Mouse (Mus musculus) liver, embryonic 15.5 days (tissue): Measurements from ENCODE around the gene Sox18. TPM values are rescaled to one million over a fixed set of nuclear protein-coding genes. Genes with fewer than 3 reads are reported as not detected.

Source experiments
- ATAC-seq: fragments of 200-750 bp; cut with Nextera tagmentation; 2 replicates; pipeline ENCODE4 v1.8.0; 2017; ENCODE audit warnings: moderate number of reproducible peaks, mild to moderate bottlenecking, moderate library complexity; ENCODE audit not compliant: insufficient read depth
- H3K27ac ChIP-seq: fragments of 300-500 bp; sonication (generic); replicated peaks from 2 replicates; pipeline ENCODE4 v1.5.1; 2015; ENCODE audit warnings: mild to moderate bottlenecking, inconsistent platforms
- H3K27me3 ChIP-seq: fragments of 300-500 bp; sonication (generic); 2 replicates; pipeline ENCODE4 v1.6.1; 2015; ENCODE audit warnings: mild to moderate bottlenecking, inconsistent platforms
- H3K36me3 ChIP-seq: fragments of 300-500 bp; sonication (generic); replicated peaks from 2 replicates; pipeline ENCODE4 v1.6.1; 2015; ENCODE audit warnings: moderate library complexity, mild to moderate bottlenecking, inconsistent platforms
- H3K4me1 ChIP-seq: fragments of 300-500 bp; sonication (generic); replicated peaks from 2 replicates; pipeline ENCODE4 v1.6.1; 2015; ENCODE audit warnings: inconsistent platforms
- H3K4me2 ChIP-seq: fragments of 300-500 bp; sonication (generic); 2 replicates; pipeline ENCODE4 v1.6.1; 2015; ENCODE audit warnings: moderate library complexity, mild to moderate bottlenecking, inconsistent platforms
- H3K4me3 ChIP-seq: fragments of 300-500 bp; sonication (generic); replicated peaks from 2 replicates; pipeline ENCODE4 v1.5.1; 2015; ENCODE audit warnings: mild to moderate bottlenecking, inconsistent platforms
- H3K9ac ChIP-seq: fragments of 300-500 bp; sonication (generic); 2 replicates; pipeline ENCODE4 v1.6.1; 2015; ENCODE audit warnings: moderate library complexity, mild to moderate bottlenecking, inconsistent platforms
- H3K9me3 ChIP-seq: fragments of 300-500 bp; sonication (generic); replicated peaks from 2 replicates; pipeline ENCODE4 v1.6.1; 2016; ENCODE audit warnings: inconsistent platforms
- WGBS: fragments of 180-500 bp; shearing (Covaris S2); methylation state at CpG from one replicate; pipeline ENCODE4 v1.1.7; 2015; ENCODE audit warnings: mixed read lengths; ENCODE audit not compliant: insufficient replicate concordance; 5-methylcytosine and 5-hydroxymethylcytosine counted together
- polyA plus RNA-seq: library from polyadenylated mRNA; unstranded; fragments of >200 nt; fragmentation: Nextera tagmentation; extraction: Ambion mirVana; gene quantifications from 2 replicates; pipeline ENCODE4 v1.2.1, GENCODE M21; 2015

Gene Sox18
- polyA plus RNA-seq, 1 experiment from 2014 or later, result 6.7 TPM

DNA sequence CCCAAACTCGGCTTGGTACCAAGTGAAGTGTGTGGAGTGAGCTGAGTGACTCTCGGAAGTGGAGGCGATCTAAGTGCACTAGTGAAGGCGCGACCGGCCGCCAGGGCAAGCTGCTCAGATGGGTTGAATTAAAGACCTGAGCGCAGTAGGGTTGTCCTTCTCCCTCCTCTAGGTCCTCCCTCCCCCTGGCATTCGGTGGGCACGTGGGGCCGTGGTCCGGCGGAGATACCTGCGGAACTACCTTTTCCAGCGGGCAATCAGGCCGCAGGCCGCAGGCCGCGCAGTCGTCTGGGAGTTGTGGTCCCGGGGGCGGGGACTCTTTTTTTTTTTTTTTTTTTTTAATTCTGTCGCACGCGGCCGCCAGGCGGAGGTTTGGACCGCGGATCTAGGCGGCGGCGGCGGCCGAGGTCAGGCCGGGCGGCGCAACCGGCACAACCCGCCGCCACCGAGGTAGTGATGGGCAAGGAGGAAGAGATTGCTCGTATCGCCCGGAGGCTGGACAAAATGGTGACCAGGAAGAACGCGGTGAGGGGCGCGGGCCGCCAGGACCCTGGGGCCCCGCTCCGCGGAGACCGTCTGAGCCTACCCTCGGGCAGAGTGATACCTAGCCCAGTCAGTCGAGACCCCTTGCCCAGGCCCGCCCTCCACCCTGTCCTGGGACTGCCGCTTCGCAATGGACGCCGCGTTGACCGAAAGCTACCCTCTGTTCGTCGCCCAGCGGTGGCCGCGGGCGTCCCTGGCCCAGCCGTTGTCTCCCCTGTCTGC is 8.7 kb upstream of the Sox18 start, which contains the start of gene Tcea2:
Tcea2 (plus strand) TSS at position 360 of the 765 bp plus-strand sequence.
- peak within 1 kb of the TSS; percentile 60 for H3K4me3 ChIP-seq
- peak within 1 kb of the TSS; percentile 81 for H3K4me2 ChIP-seq
- H3K9ac ChIP-seq, result peak within 1 kb of the TSS; percentile 54
- ATAC-seq, result peak; percentile 22; the same call in 1 of the 2 replicates
- under 1% methylated on average over 62 of the region's 69 CpGs for WGBS
- no peaks in the 10 kb centered on the region; the same call in 1 of the 2 replicates for H3K36me3 ChIP-seq
- H3K4me1 ChIP-seq, result peaks cover 32% of the 10 kb centered on the region
- no peak within 1 kb of the TSS for H3K27ac ChIP-seq
- H3K9me3 ChIP-seq, result no peaks in the 10 kb centered on the region
- H3K27me3 ChIP-seq, result peaks cover 21% of the 10 kb centered on the region

DNA sequence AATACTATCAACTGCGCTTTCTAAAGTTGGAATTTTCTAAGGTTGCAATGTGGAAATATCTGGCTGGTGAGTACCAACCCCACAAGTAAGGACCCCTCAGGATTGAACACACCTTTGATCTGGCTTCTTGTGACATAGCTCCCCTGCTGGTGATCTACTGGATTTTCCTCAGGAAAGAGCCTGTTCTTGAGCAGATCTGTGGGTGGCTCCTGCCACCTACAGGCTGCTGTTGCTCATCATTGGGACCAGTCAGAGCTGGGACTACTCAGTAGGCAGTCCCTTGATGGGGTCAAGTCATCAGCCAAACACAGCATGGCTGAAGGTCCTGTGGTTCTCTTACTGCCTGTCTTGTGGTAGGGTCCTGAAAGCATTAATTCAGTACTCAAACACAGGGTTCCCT is 7.3 kb upstream of the Sox18 start:
- Histone ChIP-seq H3K27ac (no peak overlapping the region), H3K4me2 (no peak overlapping the region; the same call in 1 of the 2 replicates), H3K27me3 (peaks cover 34% of the 10 kb centered on the region), H3K4me1 (peaks cover 33% of the 10 kb centered on the region), H3K9me3 (no peaks in the 10 kb centered on the region), H3K9ac (no peak overlapping the region), H3K36me3 (no peaks in the 10 kb centered on the region), H3K4me3 (no peak overlapping the region)
- 59% methylated on average over 1 of the region's 1 CpGs for WGBS
- peak; percentile 53 for ATAC-seq

DNA sequence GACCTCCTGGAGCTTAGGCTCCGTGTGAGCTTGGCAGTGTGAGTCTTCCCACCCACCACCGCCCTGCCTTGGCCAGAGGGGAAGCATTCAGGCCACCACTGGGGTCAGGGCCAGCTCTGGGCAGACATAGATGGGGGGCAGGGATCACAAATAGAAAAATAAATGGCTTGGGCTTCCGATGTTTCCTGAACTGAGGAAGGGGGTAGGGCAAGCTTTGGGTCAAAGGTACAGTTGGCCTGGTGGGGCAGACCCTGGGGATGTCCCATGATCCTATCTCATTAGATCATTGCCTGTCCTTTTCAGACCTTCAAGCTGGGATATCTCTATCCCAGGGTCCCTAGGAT is 6.3 kb upstream of the Sox18 start:
- ATAC-seq, result no peak
- WGBS, result 31% methylated on average over 3 of the region's 3 CpGs
- H3K9ac ChIP-seq, result no peak overlapping the region
- no peaks in the 10 kb centered on the region for H3K9me3 ChIP-seq
- H3K27ac ChIP-seq, result no peak overlapping the region
- H3K27me3 ChIP-seq, result peaks cover 45% of the 10 kb centered on the region
- H3K4me2 ChIP-seq, result no peak overlapping the region
- no peak overlapping the region for H3K4me3 ChIP-seq
- peaks cover 33% of the 10 kb centered on the region for H3K4me1 ChIP-seq
- no peaks in the 10 kb centered on the region for H3K36me3 ChIP-seq

DNA sequence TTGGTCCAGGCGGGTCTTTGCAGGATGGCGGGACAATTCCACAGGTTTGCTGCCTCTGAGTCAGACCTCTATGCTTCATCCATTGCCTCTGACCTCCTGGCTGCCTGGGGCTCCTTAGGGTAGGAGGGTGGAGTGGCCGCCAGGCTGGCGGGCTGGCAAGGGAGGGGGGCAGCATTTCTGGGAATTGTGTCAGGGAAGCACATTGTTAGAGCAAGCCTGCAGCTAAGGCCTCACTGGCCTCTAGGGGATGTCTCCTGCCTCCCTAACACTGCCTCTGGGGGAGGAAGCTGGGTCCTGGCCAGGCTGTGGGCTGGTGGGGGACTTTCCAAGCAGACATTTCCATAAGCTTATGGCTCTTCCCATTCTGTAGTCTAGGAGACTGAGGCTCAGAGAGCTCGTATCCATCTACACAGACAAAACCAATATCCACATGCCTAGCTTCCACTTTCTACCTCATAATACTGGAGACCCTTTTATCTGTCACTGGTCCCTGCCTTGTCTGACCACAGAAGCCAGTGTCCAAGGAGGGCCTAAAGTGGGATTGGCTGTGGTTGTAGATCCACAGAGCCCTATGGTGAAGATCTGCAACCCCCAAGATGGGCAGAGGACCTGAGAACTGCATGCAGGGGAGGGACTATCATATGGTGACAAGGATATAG is 5.8 kb upstream of the Sox18 start:
- Histone ChIP-seq H3K9ac (no peak overlapping the region), H3K27ac (no peak overlapping the region), H3K27me3 (peaks cover 50% of the 10 kb centered on the region), H3K9me3 (no peaks in the 10 kb centered on the region), H3K36me3 (no peaks in the 10 kb centered on the region), H3K4me2 (no peak overlapping the region), H3K4me3 (no peak overlapping the region), H3K4me1 (peaks cover 33% of the 10 kb centered on the region)
- 47% methylated on average over 5 of the region's 5 CpGs for WGBS
- ATAC-seq, result no peak

DNA sequence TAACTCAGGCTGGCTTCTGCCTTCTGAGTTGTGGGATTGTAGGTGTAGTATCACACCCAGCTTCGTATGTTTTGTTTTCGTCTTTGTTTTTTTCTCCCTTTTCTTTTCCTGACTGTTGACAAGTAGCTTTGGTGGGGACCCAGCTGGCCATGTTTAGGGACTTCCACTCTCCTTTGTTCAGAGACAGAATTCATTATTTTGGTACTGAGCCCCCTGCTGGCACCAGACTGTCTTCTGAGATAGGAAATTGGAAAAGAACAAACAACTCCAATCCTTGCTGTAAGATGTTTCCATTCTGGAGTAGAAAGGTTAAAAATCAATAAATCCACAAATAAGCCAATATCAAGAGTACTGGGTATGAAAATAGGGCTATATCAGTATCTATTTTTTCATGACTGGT is 5.0 kb upstream of the Sox18 start:
- no peak overlapping the region for H3K4me2 ChIP-seq
- no peak overlapping the region for H3K9ac ChIP-seq
- H3K4me1 ChIP-seq, result peaks cover 34% of the 10 kb centered on the region
- H3K9me3 ChIP-seq, result no peaks in the 10 kb centered on the region
- no peak overlapping the region for H3K27ac ChIP-seq
- peaks cover 57% of the 10 kb centered on the region for H3K27me3 ChIP-seq
- no peak for ATAC-seq
- H3K4me3 ChIP-seq, result no peak overlapping the region
- 25% methylated on average over 2 of the region's 2 CpGs for WGBS
- H3K36me3 ChIP-seq, result no peaks in the 10 kb centered on the region

DNA sequence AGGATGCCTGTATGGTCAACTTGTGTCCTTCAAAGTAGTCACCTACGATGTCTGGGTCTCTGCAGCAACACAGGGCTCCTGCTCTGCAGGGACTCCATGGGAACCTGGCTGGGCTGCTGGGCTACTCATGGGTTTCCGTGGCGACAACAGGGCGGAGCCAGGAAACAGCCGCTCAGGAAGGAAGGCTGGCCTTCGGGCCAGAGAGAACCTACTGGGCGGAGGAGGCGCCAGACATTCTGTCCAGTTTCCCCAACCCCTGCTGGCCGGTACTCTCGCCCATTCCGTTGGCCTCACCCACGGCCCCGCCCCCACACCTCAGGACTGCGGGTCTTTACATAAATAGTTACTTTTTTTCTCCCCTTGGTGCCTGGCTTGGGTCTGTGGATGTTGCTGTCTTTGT is 4.0 kb upstream of the Sox18 start:
- ATAC-seq, result 0 out of 2 replicates have a peak, but pooled peaks have one; percentile 3
- Histone ChIP-seq H3K27me3 (peaks cover 57% of the 10 kb centered on the region), H3K9me3 (no peaks in the 10 kb centered on the region), H3K36me3 (no peaks in the 10 kb centered on the region), H3K4me1 (peaks cover 31% of the 10 kb centered on the region), H3K27ac (no peak overlapping the region), H3K4me2 (peak overlapping the region; percentile 53), H3K9ac (no peak overlapping the region), H3K4me3 (0 out of 2 replicates have a peak overlapping the region, but pooled peaks have one; percentile 14)
- WGBS, result under 1% methylated on average over 14 of the region's 14 CpGs

DNA sequence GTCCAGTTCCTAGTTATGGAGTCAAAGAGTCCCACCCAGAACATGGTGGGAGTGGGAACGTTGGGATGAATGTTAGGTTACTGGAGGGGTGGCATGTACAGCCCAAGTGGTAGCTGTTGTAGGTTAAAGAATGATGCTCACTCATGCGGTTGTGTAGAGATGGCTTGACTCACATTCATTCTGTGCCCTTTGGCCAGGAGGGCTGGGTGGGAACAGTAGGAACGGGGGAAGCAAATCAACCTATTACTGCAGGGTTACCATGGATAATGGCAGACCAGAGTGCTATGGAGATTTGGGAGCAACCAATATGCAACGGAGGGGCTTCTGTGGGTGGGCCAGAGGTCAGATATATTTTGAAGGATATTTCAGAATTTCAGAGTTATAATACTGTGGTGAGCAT is 3.5 kb upstream of the Sox18 start:
- no peak overlapping the region for H3K27ac ChIP-seq
- H3K4me3 ChIP-seq, result no peak overlapping the region
- no peak overlapping the region for H3K4me2 ChIP-seq
- 61% methylated on average over 4 of the region's 4 CpGs for WGBS
- no peak for ATAC-seq
- peaks cover 59% of the 10 kb centered on the region for H3K27me3 ChIP-seq
- H3K36me3 ChIP-seq, result no peaks in the 10 kb centered on the region
- no peaks in the 10 kb centered on the region for H3K9me3 ChIP-seq
- no peak overlapping the region for H3K9ac ChIP-seq
- peaks cover 29% of the 10 kb centered on the region for H3K4me1 ChIP-seq

DNA sequence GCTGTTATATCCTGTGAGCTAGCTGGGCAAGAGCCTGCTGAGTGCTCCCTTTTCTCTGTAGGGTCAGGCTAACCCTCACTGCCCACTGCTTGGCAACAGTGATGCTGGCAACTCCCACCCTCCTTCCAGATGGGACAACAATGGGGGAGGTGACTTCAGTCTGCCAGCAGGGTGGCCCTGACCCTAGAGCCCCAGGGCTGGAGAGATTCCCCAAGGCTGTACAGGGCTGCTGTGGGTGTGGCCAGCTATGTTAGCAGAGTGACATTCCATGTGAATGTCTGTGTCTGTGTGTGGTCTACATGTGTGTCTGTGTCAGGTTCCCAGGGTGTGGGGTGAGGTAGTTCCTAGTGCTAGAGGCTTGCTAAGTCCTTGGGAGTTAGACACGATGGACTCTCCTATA is 2.1 kb upstream of the Sox18 start:
- peaks cover 73% of the 10 kb centered on the region for H3K27me3 ChIP-seq
- WGBS, result 38% methylated on average over 1 of the region's 1 CpGs

DNA sequence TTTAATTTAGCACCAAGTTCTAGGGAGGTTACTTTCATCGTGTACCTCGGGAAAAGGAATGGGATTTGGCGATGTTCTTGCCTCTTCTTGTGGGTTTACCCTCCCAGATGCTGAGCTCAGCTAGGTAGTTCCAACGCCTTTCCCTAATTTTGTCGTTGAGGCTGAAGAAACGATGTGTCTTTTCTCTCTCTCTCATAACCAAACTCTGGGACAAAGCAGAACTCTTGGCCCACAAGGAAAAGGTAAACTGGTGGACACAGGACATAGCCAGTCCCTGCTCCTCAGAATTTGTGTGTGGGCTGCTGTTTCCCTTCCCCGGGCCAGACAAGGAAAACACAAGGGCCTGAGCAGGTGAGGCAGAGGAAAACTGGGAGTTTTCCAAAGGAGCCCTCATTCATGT is 544 bp upstream of the Sox18 start:
- Histone ChIP-seq H3K9me3 (no peaks in the 10 kb centered on the region), H3K36me3 (no peaks in the 10 kb centered on the region), H3K27me3 (peaks cover 80% of the 10 kb centered on the region), H3K4me3 (no peak overlapping the region), H3K4me1 (peaks cover 19% of the 10 kb centered on the region), H3K4me2 (no peak overlapping the region), H3K9ac (no peak overlapping the region), H3K27ac (no peak overlapping the region)
- WGBS, result 28% methylated on average over 7 of the region's 7 CpGs
- ATAC-seq, result no peak

More for the DNA sequence above, 2.1 kb upstream of the Sox18 start:
- Histone ChIP-seq H3K36me3 (no peaks in the 10 kb centered on the region), H3K9me3 (no peaks in the 10 kb centered on the region), H3K27ac (no peak overlapping the region), H3K4me3 (no peak overlapping the region), H3K4me1 (peaks cover 19% of the 10 kb centered on the region), H3K4me2 (no peak overlapping the region), H3K9ac (no peak overlapping the region)
- no peak for ATAC-seq

DNA sequence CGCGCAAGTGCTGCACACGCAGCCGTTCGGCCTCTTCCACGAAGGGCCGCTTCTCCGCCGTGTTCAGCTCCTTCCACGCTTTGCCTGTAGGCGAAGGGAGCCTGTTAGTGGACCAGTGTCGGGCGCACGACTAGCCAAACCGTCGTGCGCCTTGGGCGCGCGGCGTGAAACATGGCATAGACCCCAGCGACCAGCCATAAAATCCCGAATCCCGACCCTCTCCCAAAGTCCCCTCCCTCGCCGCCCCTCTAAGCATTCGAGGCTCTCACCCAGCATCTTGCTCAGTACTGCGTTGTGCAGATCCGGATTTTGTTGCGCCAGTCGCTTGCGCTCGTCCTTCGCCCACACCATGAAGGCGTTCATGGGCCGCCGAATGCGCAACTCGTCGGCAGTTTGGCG is 528 bp downstream of the Sox18 start:
- Histone ChIP-seq H3K4me2 (peak overlapping the region; percentile 44), H3K4me3 (peak overlapping the region; percentile 40), H3K27ac (no peak overlapping the region), H3K9ac (no peak overlapping the region; the same call in 1 of the 2 replicates), H3K36me3 (no peaks in the 10 kb centered on the region), H3K9me3 (no peaks in the 10 kb centered on the region), H3K4me1 (peaks cover 19% of the 10 kb centered on the region), H3K27me3 (peaks cover 80% of the 10 kb centered on the region)
- ATAC-seq, result no peak
- WGBS, result 1% methylated on average over 41 of the region's 41 CpGs

DNA sequence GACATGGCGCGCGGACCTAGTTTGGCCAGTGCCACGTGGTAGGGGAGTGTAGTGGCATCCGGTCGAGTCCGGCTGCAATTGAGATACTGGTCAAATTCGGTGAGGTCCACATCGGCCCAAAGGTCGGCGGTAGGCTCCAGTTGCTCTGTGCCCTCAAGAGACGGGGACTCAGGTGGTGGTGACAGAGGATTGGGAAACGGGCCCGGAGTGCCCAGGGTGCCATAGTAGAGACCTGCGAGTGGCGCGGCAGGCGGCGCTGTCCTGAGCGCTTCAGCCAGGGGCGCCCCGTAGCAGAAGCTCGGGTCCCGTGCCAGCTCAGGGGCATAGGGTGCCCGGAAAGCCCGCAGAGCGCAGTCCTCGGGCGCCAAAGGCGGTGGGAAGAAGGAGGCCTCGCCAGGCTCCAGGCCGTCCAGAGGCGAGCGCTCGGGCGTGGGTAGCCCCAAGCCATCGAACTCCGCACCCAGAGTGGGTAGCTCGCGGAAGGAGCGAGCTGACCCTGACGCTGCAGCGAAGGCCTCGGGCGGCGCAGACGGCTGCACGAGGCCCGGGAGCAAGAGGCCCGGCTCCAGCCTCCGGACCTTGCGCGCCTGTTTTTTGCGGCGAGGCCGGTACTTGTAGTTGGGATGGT is 1.0 kb downstream of the Sox18 start:
- no peak overlapping the region for H3K9ac ChIP-seq
- H3K27me3 ChIP-seq, result peaks cover 76% of the 10 kb centered on the region

More for the DNA sequence above, 1.0 kb downstream of the Sox18 start:
- no peak for ATAC-seq
- 8% methylated on average over 56 of the region's 56 CpGs for WGBS
- peak overlapping the region; percentile 40 for H3K4me3 ChIP-seq
- H3K4me1 ChIP-seq, result peaks cover 14% of the 10 kb centered on the region
- H3K4me2 ChIP-seq, result peak overlapping the region; percentile 44
- no peaks in the 10 kb centered on the region for H3K9me3 ChIP-seq
- H3K36me3 ChIP-seq, result no peaks in the 10 kb centered on the region
- no peak overlapping the region for H3K27ac ChIP-seq
